Mouse (Mus musculus) brain, embryonic 14.5 days (tissue): ENCODE measurements around the gene Tent2.

Source experiments
- CTCF ChIP-seq: fragments of 200-500 bp; IDR thresholded peaks from 2 replicates; pipeline ENCODE4 v1.5.1; 2012; ENCODE audit warnings: inconsistent platforms, mild to moderate bottlenecking, moderate library complexity, borderline replicate concordance; ENCODE audit not compliant: insufficient read depth, insufficient read length; ENCODE audit errors: extremely low read depth
- POLR2A ChIP-seq: fragments of 200-500 bp; IDR thresholded peaks from 2 replicates; pipeline ENCODE4 v1.6.1; 2012; ENCODE audit warnings: mild to moderate bottlenecking, inconsistent platforms, borderline replicate concordance; ENCODE audit not compliant: poor library complexity, insufficient read depth, insufficient read length, severe bottlenecking; ENCODE audit errors: extremely low read depth

- no peak for TF ChIP-seq CTCF
- TF ChIP-seq POLR2A: no peak
Observed at GRCm38 (mm10) chr13:93128111-93128860, 63.9 kb downstream of the Tent2 start.
